Mouse (Mus musculus): ENCODE data around the gene Ptpn12. TPM values are rescaled to one million over a fixed set of nuclear protein-coding genes. Genes with fewer than 3 reads are reported as not detected.

The Ptpn12 gene
- 24.9 and 25.2 TPM in 2 replicates for polyA plus RNA-seq (2015; fragmentation: Nextera tagmentation; extraction: Ambion mirVana)

DNA sequence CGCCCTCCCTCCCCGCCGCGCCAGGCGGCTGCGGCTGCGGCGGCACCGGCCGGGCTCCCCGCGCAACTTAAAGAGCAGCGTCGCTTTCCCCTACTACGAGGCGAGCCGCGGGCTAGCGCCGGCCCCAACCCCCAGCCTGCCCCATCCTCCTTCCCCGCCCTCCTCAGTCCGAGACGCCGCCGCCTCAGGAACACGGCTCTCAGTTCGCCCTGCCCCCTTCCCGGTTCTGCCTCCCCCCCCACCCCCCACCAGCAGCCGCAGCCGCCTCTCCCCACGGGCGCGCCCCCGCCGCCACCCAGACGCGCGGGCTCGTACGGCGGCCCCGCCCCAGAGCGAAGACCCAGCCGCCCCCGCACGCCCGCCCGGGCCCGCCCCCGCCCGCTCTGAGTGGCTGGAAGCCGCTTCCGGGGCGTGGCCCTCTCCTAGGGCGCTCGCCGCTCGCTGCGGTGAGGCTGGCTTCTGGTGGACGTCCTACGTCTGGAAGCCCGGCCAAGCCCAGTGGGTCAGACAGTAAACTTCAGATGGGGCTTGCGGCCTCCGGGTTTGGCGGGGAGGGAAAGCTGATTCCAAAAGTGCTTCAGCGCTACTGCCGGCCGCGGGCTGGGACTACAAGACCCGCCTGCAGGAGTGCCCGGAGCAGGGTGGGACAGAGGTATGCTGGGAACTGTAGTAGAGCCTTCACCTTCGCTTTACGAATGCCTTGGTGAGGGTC is at the start of gene Ptpn12:
Gene Ptpn12, minus strand, starts transcription at position 92 of the 712 bp plus-strand sequence.
- no peaks in the 10 kb centered on the region for H3K27me3 ChIP-seq
- peak within 1 kb of the TSS; percentile 98 for H3K4me3 ChIP-seq (replicated peaks)
- peak; percentile 97 for ATAC-seq (replicated peaks; ENCODE audit: low FRiP score)
- H3K4me2 ChIP-seq, result peak within 1 kb of the TSS; percentile 64
- peaks cover 13% of the 10 kb centered on the region for H3K4me1 ChIP-seq
- peak within 1 kb of the TSS; percentile 97 for H3K9ac ChIP-seq
- no peaks in the 10 kb centered on the region for H3K9me3 ChIP-seq (replicated peaks)
- under 1% methylated on average over 52 of the region's 73 CpGs for WGBS
- H3K27ac ChIP-seq, result peak within 1 kb of the TSS; percentile 98
- H3K36me3 ChIP-seq, result no peaks in the 10 kb centered on the region

DNA sequence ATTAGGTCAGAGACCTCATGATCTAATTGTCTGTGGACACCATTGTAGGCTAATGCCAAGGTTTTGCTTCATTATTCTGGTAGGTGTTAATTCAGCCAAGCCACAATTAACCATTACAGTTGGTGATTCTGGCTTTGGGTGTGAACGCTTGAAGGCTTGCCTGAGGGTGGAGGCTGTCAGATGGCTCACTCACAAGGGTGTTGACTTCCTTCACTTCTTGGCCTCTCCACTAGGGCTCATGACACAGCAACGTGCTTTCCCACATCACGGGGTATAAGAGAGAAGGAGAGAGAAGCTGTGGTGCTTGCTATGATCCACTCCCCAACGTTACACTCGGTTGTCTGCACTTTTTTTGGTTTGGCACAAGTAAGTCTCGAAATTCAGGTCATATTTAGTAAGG is 35.5 kb upstream of the Ptpn12 start:
- H3K9ac ChIP-seq, result no peak overlapping the region
- WGBS, result 77% methylated on average over 6 of the region's 6 CpGs
- no peaks in the 10 kb centered on the region for H3K9me3 ChIP-seq (replicated peaks)
- H3K4me3 ChIP-seq (replicated peaks), result no peak overlapping the region
- no peaks in the 10 kb centered on the region for H3K36me3 ChIP-seq
- no peak overlapping the region for H3K4me2 ChIP-seq
- no peaks in the 10 kb centered on the region for H3K4me1 ChIP-seq
- H3K27ac ChIP-seq, result no peak overlapping the region
- H3K27me3 ChIP-seq, result no peaks in the 10 kb centered on the region
- no peak for ATAC-seq (replicated peaks; ENCODE audit: low FRiP score)

DNA sequence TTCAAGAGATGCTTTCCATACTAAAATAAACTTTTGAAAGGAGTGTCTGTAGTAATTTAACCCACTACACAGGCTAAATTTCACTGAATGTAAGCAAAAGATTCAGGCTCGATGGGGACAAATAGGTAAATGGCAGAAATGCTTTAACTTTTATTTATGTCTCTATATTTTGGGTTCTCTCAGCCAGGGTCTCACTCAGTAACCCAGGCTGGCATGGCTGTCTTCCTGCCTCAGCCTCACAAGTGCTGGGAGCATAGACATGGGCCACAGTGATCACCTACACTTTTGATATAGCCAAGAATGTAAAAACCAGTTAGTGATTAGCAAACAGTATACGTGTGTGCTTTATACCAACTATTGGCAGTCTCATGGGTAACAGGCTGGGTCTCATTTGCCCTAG is 1.5 kb upstream of the Ptpn12 start:
- H3K4me1 ChIP-seq, result peaks cover 10% of the 10 kb centered on the region
- H3K4me3 ChIP-seq (replicated peaks), result no peak overlapping the region; the same call in 1 of the 2 replicates
- 85% methylated on average over 2 of the region's 2 CpGs for WGBS
- no peak for ATAC-seq (replicated peaks; ENCODE audit: low FRiP score)
- H3K9me3 ChIP-seq (replicated peaks), result no peaks in the 10 kb centered on the region
- H3K9ac ChIP-seq, result no peak overlapping the region
- no peaks in the 10 kb centered on the region for H3K27me3 ChIP-seq
- H3K4me2 ChIP-seq, result peak overlapping the region; percentile 59
- H3K36me3 ChIP-seq, result no peaks in the 10 kb centered on the region
- peak overlapping the region; percentile 45; the same call in 1 of the 2 replicates for H3K27ac ChIP-seq

DNA sequence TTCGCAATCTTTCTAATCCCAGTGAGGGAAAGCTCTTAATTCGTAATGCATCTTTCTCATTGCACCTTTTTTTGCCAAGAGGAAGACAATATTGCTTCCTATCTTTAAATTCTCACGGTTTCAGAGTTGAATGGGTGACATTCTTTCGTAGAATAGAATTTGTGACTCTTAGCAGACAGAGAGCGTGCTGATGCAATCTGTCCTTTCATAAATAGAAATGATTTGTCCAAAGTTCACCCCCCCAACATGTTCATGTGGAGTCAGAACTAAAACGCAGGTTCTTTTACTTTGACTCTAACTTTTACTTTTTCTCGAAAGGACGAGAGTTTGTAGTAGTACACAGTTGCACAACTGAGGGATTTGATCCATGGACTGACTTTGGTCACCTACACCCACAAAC is 884 bp upstream of the Ptpn12 start:
- ATAC-seq (replicated peaks; ENCODE audit: low FRiP score), result no peak
- peak overlapping the region; percentile 98 for H3K27ac ChIP-seq
- H3K4me3 ChIP-seq (replicated peaks), result peak overlapping the region; percentile 98
- H3K9ac ChIP-seq, result peak overlapping the region; percentile 59
- no peaks in the 10 kb centered on the region for H3K9me3 ChIP-seq (replicated peaks)
- peaks cover 10% of the 10 kb centered on the region for H3K4me1 ChIP-seq
- H3K36me3 ChIP-seq, result no peaks in the 10 kb centered on the region
- peak overlapping the region; percentile 59 for H3K4me2 ChIP-seq
- no peaks in the 10 kb centered on the region for H3K27me3 ChIP-seq
- WGBS, result 7% methylated on average over 8 of the region's 8 CpGs

DNA sequence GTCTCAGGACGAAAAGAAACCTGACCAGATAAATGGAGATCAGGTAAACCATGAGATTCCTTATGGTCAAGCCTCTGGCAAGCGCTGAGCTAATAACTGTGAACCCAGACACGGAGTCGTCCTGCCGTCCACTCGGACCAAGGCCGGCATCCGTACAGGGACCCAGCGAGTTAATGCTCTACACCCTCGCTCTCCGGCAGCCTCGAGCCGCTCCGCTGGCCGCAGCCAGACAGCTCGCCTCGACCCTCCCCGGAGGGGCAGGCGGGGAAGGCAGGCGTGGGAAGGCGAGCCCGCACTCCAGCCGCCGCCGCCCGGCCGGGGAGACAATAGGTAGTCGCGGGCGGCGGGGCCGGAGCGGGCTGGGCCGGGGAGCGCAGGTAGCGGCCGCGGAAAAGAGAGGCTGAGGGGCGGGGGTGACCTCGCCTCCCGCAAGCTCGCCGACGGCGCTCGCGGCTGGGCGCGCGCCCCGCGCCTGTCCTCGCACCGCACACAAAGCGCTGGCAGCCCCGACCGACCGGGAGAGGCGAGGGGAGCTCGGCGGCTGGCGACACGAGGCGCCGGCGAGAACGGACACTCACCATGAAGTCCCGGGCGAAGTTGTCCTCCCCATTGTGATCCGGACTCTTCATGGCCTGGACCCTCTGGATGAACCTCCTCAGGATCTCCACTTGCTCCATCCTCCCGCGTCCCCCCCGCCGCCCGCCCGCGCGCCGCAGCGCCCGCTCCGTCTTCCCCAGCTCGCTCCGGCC is 466 bp downstream of the Ptpn12 start:
- Histone ChIP-seq H3K4me1 (peaks cover 13% of the 10 kb centered on the region), H3K9ac (peak overlapping the region; percentile 97), H3K36me3 (no peaks in the 10 kb centered on the region), H3K4me2 (peak overlapping the region; percentile 64), H3K27me3 (no peaks in the 10 kb centered on the region), H3K27ac (peak overlapping the region; percentile 98), H3K4me3 (replicated peaks) (peak overlapping the region; percentile 98), H3K9me3 (replicated peaks) (no peaks in the 10 kb centered on the region)
- WGBS, result under 1% methylated on average over 78 of the region's 84 CpGs
- peak; percentile 65 for ATAC-seq (replicated peaks; ENCODE audit: low FRiP score)

DNA sequence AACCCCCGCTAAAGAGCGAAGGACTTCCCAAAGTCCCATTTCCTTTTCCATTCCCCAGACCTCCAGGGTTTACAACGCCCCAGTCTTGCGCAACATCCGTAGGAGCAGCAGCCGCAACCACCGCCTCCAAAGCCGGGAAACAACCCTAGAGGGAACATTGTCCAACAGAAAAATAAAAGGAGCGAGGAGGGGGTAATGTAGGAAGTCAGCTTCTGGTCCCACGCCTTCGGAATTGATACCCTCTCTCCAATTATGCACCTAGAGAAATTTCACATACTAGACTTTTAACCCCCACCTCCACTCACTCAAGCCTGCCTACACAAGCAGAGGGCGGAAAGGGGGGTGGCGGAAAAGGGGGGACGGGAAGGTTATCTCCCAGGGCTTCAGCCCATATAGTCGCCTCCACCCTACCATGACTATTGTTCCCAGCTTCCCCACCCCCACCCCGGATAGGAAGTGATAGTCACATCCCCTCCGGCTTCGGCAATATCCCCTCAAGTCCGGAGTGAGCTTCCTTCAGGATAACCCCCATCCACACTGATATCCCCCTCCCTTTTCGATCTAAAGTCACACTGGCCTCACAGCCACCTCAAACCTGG is 1.1 kb downstream of the Ptpn12 start:
- no peaks in the 10 kb centered on the region for H3K27me3 ChIP-seq
- peak; percentile 19 for ATAC-seq (replicated peaks; ENCODE audit: low FRiP score)
- H3K9me3 ChIP-seq (replicated peaks), result no peaks in the 10 kb centered on the region
- H3K27ac ChIP-seq, result peak overlapping the region; percentile 98
- H3K4me2 ChIP-seq, result peak overlapping the region; percentile 64
- H3K4me1 ChIP-seq, result peaks cover 13% of the 10 kb centered on the region
- H3K9ac ChIP-seq, result peak overlapping the region; percentile 97
- peak overlapping the region; percentile 98 for H3K4me3 ChIP-seq (replicated peaks)
- no peaks in the 10 kb centered on the region for H3K36me3 ChIP-seq
- under 1% methylated on average over 20 of the region's 20 CpGs for WGBS

DNA sequence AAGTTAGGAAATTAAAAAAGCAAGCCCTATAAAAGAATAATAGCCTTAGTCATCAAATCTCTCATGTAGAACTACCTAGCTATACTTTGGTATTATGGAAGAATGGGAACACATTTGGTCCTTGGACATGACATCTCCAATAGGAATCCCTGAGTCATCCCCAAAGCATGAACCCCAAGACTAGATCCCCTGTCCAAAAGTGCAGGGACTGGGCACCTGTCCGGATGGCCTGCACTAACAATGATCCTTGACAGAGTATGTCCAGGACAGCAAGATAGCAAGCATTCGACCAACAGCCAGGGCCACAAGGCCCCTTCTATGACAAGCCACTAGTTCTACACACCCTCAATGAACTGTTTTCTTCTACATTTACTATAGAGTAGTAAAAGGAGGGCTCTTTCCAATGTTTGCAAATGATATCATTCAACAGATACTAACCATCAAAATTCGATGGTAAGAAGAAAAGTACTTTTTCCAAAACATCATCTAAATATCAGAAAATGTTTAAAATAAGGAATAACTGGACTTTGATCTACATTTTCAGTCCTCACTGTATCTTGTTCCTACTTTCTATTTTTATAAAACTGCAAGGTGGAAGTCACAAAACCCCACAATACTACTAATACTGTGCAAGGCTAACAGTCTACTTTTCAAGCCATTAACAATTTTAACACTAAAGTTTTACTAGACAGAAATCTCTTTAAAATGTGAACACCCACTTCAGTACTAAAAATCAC is 2.0 kb downstream of the Ptpn12 start:
- Histone ChIP-seq H3K9ac (no peak overlapping the region), H3K27ac (peak overlapping the region; percentile 98; the same call in 1 of the 2 replicates), H3K27me3 (no peaks in the 10 kb centered on the region), H3K4me1 (peaks cover 13% of the 10 kb centered on the region), H3K4me3 (replicated peaks) (peak overlapping the region; percentile 98), H3K36me3 (no peaks in the 10 kb centered on the region), H3K9me3 (replicated peaks) (no peaks in the 10 kb centered on the region), H3K4me2 (peak overlapping the region; percentile 64)
- WGBS, result 62% methylated on average over 3 of the region's 3 CpGs
- no peak for ATAC-seq (replicated peaks; ENCODE audit: low FRiP score)

DNA sequence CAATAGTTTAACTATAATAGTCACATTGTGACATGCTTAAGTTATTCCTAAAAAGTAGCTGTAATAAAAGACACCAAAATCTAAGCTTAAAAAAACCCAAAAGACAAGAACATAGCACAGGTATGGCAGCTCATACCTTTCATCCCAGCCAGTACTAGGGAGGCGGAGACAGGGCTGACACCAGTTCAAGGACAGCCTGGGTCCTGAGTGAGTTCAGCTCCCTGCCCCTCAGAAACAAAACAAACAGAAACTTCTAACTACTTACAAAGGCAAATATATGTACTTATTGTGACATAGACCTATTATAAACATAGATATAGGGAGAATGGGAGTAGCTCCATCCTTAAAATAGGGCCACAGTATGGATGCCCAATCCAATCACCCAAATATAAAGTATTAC is 3.2 kb downstream of the Ptpn12 start:
- WGBS, result 86% methylated on average over 1 of the region's 1 CpGs

DNA sequence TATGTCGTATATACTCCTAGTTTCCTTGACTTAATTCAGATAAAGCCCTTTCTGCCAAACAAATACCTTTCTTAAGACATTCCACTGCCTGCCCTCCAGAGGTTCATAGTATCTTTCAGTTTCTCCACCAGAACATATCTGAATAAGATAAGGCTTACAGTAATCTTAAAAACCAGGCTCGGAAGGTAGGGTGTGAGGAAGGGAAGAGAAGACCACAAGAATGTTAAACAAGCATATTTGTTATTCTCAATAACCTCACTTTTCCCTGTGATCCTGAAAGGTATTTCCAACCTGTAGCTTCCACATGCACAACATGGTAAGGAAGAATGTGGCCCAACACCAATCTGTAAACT is 5.0 kb downstream of the Ptpn12 start:
- no peaks in the 10 kb centered on the region for H3K36me3 ChIP-seq
- H3K4me2 ChIP-seq, result no peak overlapping the region
- WGBS, result 76% methylated on average over 2 of the region's 2 CpGs
- no peak overlapping the region for H3K27ac ChIP-seq
- H3K27me3 ChIP-seq, result no peaks in the 10 kb centered on the region
- no peak overlapping the region for H3K4me3 ChIP-seq (replicated peaks)
- peaks cover 10% of the 10 kb centered on the region; the same call in 1 of the 2 replicates for H3K4me1 ChIP-seq
- no peak for ATAC-seq (replicated peaks; ENCODE audit: low FRiP score)
- H3K9me3 ChIP-seq (replicated peaks), result no peaks in the 10 kb centered on the region
- H3K9ac ChIP-seq, result no peak overlapping the region

More for the DNA sequence above, 3.2 kb downstream of the Ptpn12 start:
- Histone ChIP-seq H3K27me3 (no peaks in the 10 kb centered on the region), H3K27ac (no peak overlapping the region), H3K4me1 (peaks cover 13% of the 10 kb centered on the region), H3K9me3 (replicated peaks) (no peaks in the 10 kb centered on the region), H3K9ac (no peak overlapping the region), H3K4me2 (no peak overlapping the region), H3K4me3 (replicated peaks) (no peak overlapping the region), H3K36me3 (no peaks in the 10 kb centered on the region)
- ATAC-seq (replicated peaks; ENCODE audit: low FRiP score), result no peak

DNA sequence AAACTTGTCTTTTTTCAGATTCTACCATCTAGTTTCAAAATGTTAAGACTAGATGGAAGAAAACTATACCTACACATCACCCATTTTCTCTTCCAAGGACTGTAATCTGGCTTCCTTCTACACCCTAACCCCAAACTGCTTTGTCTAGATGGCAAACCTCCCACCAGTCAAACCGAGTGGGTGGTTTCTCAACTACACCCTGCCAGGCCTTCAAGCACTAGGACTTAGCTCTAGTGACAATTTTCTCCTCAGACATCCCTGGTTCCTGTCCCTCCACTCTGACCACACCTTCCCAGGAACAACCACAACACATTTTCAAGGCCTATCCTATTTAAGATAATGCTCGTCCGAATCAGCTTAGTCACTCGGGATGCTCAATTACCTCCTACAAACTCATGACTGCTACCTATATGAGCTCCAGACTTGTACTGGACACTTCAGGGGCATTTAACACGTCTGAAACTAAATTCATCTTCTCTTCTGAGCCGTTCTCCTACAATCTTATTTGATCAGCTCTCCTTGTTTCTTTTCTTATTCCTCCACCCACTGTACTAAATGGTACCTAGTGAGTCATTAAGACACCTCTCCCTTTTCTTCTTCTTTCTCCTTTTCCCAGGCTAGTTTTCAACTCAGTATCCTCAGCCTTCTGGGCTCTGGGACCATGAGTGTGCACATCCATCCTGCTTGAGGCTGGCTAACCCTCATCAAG is 5.5 kb downstream of the Ptpn12 start:
- Histone ChIP-seq H3K4me2 (no peak overlapping the region), H3K4me3 (replicated peaks) (no peak overlapping the region), H3K27me3 (no peaks in the 10 kb centered on the region), H3K36me3 (no peaks in the 10 kb centered on the region), H3K9ac (no peak overlapping the region), H3K4me1 (peaks cover 15% of the 10 kb centered on the region; the same call in 1 of the 2 replicates), H3K27ac (no peak overlapping the region), H3K9me3 (replicated peaks) (no peaks in the 10 kb centered on the region)
- ATAC-seq (replicated peaks; ENCODE audit: low FRiP score), result no peak
- 86% methylated on average over 6 of the region's 6 CpGs for WGBS

DNA sequence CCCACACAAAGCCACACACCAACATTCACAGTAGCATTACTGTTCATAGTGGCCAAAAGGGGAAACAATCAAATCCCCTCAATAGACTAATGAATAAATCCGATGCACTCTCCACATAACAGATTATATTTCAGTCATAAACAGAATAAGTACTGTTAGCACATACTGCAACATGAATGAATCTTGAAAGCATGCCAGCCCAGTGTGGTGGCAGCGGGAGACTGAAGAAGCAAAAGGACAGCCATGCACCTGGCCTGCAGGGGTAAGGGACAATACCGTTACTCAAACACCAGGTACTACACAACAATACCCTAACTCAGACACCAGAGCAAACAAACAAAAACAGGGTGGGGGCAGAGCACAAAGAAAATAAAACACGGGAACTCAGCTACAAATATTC is 6.7 kb downstream of the Ptpn12 start:
- no peak for ATAC-seq (replicated peaks; ENCODE audit: low FRiP score)
- H3K36me3 ChIP-seq, result no peaks in the 10 kb centered on the region
- 94% methylated on average over 4 of the region's 4 CpGs for WGBS
- no peak overlapping the region for H3K9ac ChIP-seq
- no peak overlapping the region for H3K27ac ChIP-seq
- peaks cover 15% of the 10 kb centered on the region; the same call in 1 of the 2 replicates for H3K4me1 ChIP-seq
- H3K9me3 ChIP-seq (replicated peaks), result no peaks in the 10 kb centered on the region
- no peak overlapping the region for H3K4me3 ChIP-seq (replicated peaks)
- no peak overlapping the region for H3K4me2 ChIP-seq
- H3K27me3 ChIP-seq, result no peaks in the 10 kb centered on the region

Measured in kidney, embryonic 15.5 days (tissue).